Mouse (Mus musculus) CH12.LX (cell line): ENCODE data around the gene Akap3. TPM values are rescaled to one million over a fixed set of nuclear protein-coding genes. Genes with fewer than 3 reads are reported as not detected.

Source experiments
- DNase-seq: peaks from one replicate; pipeline ENCODE4 v3.0.0-alpha.2; 2013; ENCODE audit errors: extremely low read depth
- H3K27ac ChIP-seq: 2 replicates; pipeline ENCODE4 v1.5.1; 2012; ENCODE audit warnings: low read depth, mild to moderate bottlenecking, control low read depth, moderate library complexity; ENCODE audit not compliant: insufficient read depth
- H3K27me3 ChIP-seq: replicated peaks from 2 replicates; pipeline ENCODE3; 2012; ENCODE audit warnings: inconsistent platforms
- H3K36me3 ChIP-seq, 2 experiments: replicated peaks in 1 of 2; 2 replicates each; pipeline versions ENCODE3 to v1.6.1; 2012; ENCODE audit warnings: inconsistent platforms in 1 of 2, low read length in 1 of 2, mild to moderate bottlenecking in 1 of 2, mixed read lengths in 1 of 2, moderate library complexity in 1 of 2; ENCODE audit not compliant: control insufficient read depth in 1 of 2, insufficient read depth in 1 of 2
- H3K4me1 ChIP-seq, 2 experiments: 2 replicates each; pipeline ENCODE4 v1.6.1; 2012; ENCODE audit warnings: inconsistent platforms in 1 of 2, moderate library complexity in 1 of 2; ENCODE audit not compliant: insufficient read depth in 2 of 2, control insufficient read depth in 1 of 2
- H3K4me2 ChIP-seq: 2 replicates; pipeline ENCODE4 v1.6.1; 2012; ENCODE audit warnings: low read depth, mild to moderate bottlenecking, control low read depth; ENCODE audit not compliant: poor library complexity, insufficient read depth, severe bottlenecking
- H3K4me3 ChIP-seq, 3 experiments: fragments of 150-350 bp in 1 of 3; sonication (generic) in 1 of 3; replicated peaks in 1 of 3; 2 replicates each; pipeline versions ENCODE3 to v1.5.1; 2011 to 2012; ENCODE audit warnings: low read depth in 2 of 3, low read length in 2 of 3, mild to moderate bottlenecking in 2 of 3, moderate library complexity in 2 of 3, control low read depth in 1 of 3, improper control_type of control experiment in 1 of 3, inconsistent platforms in 1 of 3, mixed read lengths in 1 of 3; ENCODE audit not compliant: poor library complexity in 1 of 3
- H3K79me2 ChIP-seq: replicated peaks from 2 replicates; pipeline ENCODE4 v1.6.1; 2012; ENCODE audit warnings: mild to moderate bottlenecking, moderate library complexity; ENCODE audit not compliant: control insufficient read depth, poor library complexity, insufficient read depth, severe bottlenecking; ENCODE audit errors: extremely low read depth
- H3K9ac ChIP-seq: 2 replicates; pipeline ENCODE4 v1.6.1; 2012; ENCODE audit warnings: low read depth, mild to moderate bottlenecking, control low read depth, moderate library complexity; ENCODE audit not compliant: insufficient read depth
- H3K9me3 ChIP-seq: replicated peaks from 2 replicates; pipeline ENCODE3; 2012; ENCODE audit warnings: low read length, inconsistent platforms, mixed read lengths
- CHD1 ChIP-seq: IDR thresholded peaks from 2 replicates; pipeline ENCODE4 v1.6.1; 2012; ENCODE audit warnings: low read depth, low read length, improper control_type of control experiment, inconsistent platforms
- E2F4 ChIP-seq: IDR thresholded peaks from 2 replicates; pipeline ENCODE4 v1.6.1; 2011; ENCODE audit warnings: low read depth, low read length, improper control_type of control experiment; ENCODE audit not compliant: insufficient replicate concordance
- ELF1 ChIP-seq: IDR thresholded peaks from 2 replicates; pipeline ENCODE4 v1.6.1; 2014; ENCODE audit warnings: low read depth, mild to moderate bottlenecking, inconsistent platforms, low read length, improper control_type of control experiment
- EP300 ChIP-seq: IDR thresholded peaks from 2 replicates; pipeline ENCODE4 v1.6.1; 2011; ENCODE audit warnings: low read length, improper control_type of control experiment
- GABPA ChIP-seq: IDR thresholded peaks from 2 replicates; pipeline ENCODE4 v1.6.1; 2012; ENCODE audit warnings: low read depth, low read length, improper control_type of control experiment, inconsistent platforms; ENCODE audit not compliant: insufficient replicate concordance
- JUN ChIP-seq: IDR thresholded peaks from 2 replicates; pipeline ENCODE4 v1.6.1; 2011; ENCODE audit warnings: low read depth, mild to moderate bottlenecking, low read length, improper control_type of control experiment, moderate library complexity; ENCODE audit not compliant: insufficient read depth
- KAT2A ChIP-seq: IDR thresholded peaks from 2 replicates; pipeline ENCODE4 v1.6.1; 2012; ENCODE audit warnings: low read length, improper control_type of control experiment, inconsistent platforms; ENCODE audit not compliant: insufficient replicate concordance
- MAX ChIP-seq: IDR thresholded peaks from 2 replicates; pipeline ENCODE4 v1.6.1; 2011; ENCODE audit warnings: low read length, improper control_type of control experiment
- MEF2A ChIP-seq: IDR thresholded peaks from 2 replicates; pipeline ENCODE4 v1.6.1; 2014; ENCODE audit warnings: low read depth, mild to moderate bottlenecking, inconsistent platforms, low read length, improper control_type of control experiment, borderline replicate concordance
- NELFE ChIP-seq: IDR thresholded peaks from 2 replicates; pipeline ENCODE4 v1.6.1; 2011; ENCODE audit warnings: low read depth, low read length, improper control_type of control experiment
- PAX5 ChIP-seq: IDR thresholded peaks from 2 replicates; pipeline ENCODE4 v1.6.1; 2012; ENCODE audit warnings: low read length, inconsistent platforms, mixed read lengths
- POLR2A ChIP-seq: IDR thresholded peaks from 2 replicates; pipeline ENCODE4 v1.6.1; 2011; ENCODE audit warnings: low read depth, mild to moderate bottlenecking, improper control_type of control experiment, low read length
- POLR2AphosphoS2 ChIP-seq: IDR thresholded peaks from 2 replicates; pipeline ENCODE4 v1.6.1; 2011; ENCODE audit warnings: low read depth, low read length, improper control_type of control experiment
- RAD21 ChIP-seq: IDR thresholded peaks from 2 replicates; pipeline ENCODE4 v1.6.1; 2011; ENCODE audit warnings: low read depth, mild to moderate bottlenecking, low read length, improper control_type of control experiment, moderate library complexity
- TBP ChIP-seq: conservative IDR thresholded peaks from 2 replicates; pipeline ENCODE4 v1.6.1; 2011; ENCODE audit warnings: low read depth, low read length, improper control_type of control experiment
- TCF12 ChIP-seq: IDR thresholded peaks from 2 replicates; pipeline ENCODE4 v1.6.1; 2014; ENCODE audit warnings: low read depth, mild to moderate bottlenecking, inconsistent platforms, low read length, improper control_type of control experiment
- UBTF ChIP-seq: IDR thresholded peaks from 2 replicates; pipeline ENCODE4 v1.6.1; 2012; ENCODE audit warnings: low read depth, mild to moderate bottlenecking, inconsistent platforms, low read length, improper control_type of control experiment, moderate library complexity
- ZC3H11A ChIP-seq: IDR thresholded peaks from 2 replicates; pipeline ENCODE4 v1.6.1; 2012; ENCODE audit warnings: low read depth, mild to moderate bottlenecking, inconsistent platforms, low read length, improper control_type of control experiment
- dilution Hi-C: fragments of 300-500 bp; cut with MboI; formaldehyde crosslinking; loops from 2 replicates; pipeline ENCODE4 v1.14.3; 2020; ENCODE audit warnings: low sequenced_read_pairs; ENCODE audit not compliant: extremely low pct_unique_long_range_greater_than_20kb, extremely low pct_ligation_motif_present
- in situ Hi-C: fragments of 300-500 bp; cut with MboI; formaldehyde crosslinking; loops from 3 replicates; pipeline ENCODE4 v1.14.3; 2019; ENCODE audit warnings: low sequenced_read_pairs, low pct_ligation_motif_present, low pct_unique_long_range_greater_than_20kb, mixed read lengths
- polyA plus RNA-seq: library from polyadenylated mRNA; unstranded; fragments of >175 nt; gene quantifications from 2 replicates; pipeline ENCODE4 v1.2.1, GENCODE M21; 2012; ENCODE audit warnings: low read depth; ENCODE audit not compliant: insufficient read length
- total RNA-seq, 2 experiments: library from RNA; depleted of rRNA; stranded (reverse); fragments of 300-350 nt in 1 of 2; fragments of >200 nt in 1 of 2; gene quantifications; 2 replicates each; pipeline ENCODE4 v1.2.3; 2012 to 2014

Gene Akap3
- total and polyA plus RNA-seq, 3 experiments, result 1.2 to 2.0 (median 2.0) TPM

GRCm38 (mm10) chr6:126806783-126807182, 46.1 kb upstream of the Akap3 start (continued):
- TF ChIP-seq EP300 (no peak), RAD21 (peak; percentile 81), CHD1 (no peak), POLR2AphosphoS2 (no peak), MEF2A (no peak), NELFE (no peak), GABPA (no peak), ZC3H11A (no peak; the same call in 1 of the 2 replicates), ELF1 (peak; percentile 10; the same call in 1 of the 2 replicates), UBTF (no peak), TCF12 (no peak)

- in situ Hi-C loops, result no loop called here
- Histone ChIP-seq H3K36me3 (no peaks in the 10 kb centered on the region), H3K27me3 (no peaks in the 10 kb centered on the region), H3K79me2 (no peaks in the 10 kb centered on the region), H3K4me1 (peaks cover 3 to 17% of the 10 kb centered on the region in 2 experiments), H3K4me3 (no peak overlapping the region), H3K4me2 (no peak overlapping the region), H3K9me3 (peaks cover 3% of the 10 kb centered on the region), H3K9ac (no peak overlapping the region), H3K27ac (no peak overlapping the region)
- dilution Hi-C loops, result no loop called here
- DNase-seq, result no peak
- TF ChIP-seq JUN (no peak), ELF1 (no peak), E2F4 (no peak), POLR2A (no peak), NELFE (no peak), EP300 (no peak), MAX (no peak)
These were observed 44.8 kb upstream of the Akap3 start for GRCm38 (mm10) chr6:126808134-126808533.

GRCm38 (mm10) chr6:126808561-126808960, 44.3 kb upstream of the Akap3 start:
- Histone ChIP-seq H3K4me3 (no peak overlapping the region), H3K79me2 (no peaks in the 10 kb centered on the region), H3K27me3 (no peaks in the 10 kb centered on the region), H3K4me2 (no peak overlapping the region), H3K4me1 (peaks cover 3 to 17% of the 10 kb centered on the region in 2 experiments), H3K36me3 (no peaks in the 10 kb centered on the region), H3K9me3 (peaks cover 3% of the 10 kb centered on the region)
- in situ Hi-C loops, result no loop called here
- no peak for DNase-seq
- dilution Hi-C loops, result no loop called here
- TF ChIP-seq E2F4 (no peak), UBTF (no peak), EP300 (no peak), ZC3H11A (no peak), GABPA (no peak), KAT2A (no peak), PAX5 (no peak), TBP (no peak)
- TF ChIP-seq, all 38 proteins: peak for 0
- no peak overlapping the region for H3K9ac ChIP-seq
- no peak overlapping the region for H3K27ac ChIP-seq
